Mouse (Mus musculus) heart, postnatal 0 days (tissue): ENCODE measurements around the gene Mroh3. TPM values are rescaled to one million over a fixed set of nuclear protein-coding genes. Genes with fewer than 3 reads are reported as not detected.

Source experiments
- ATAC-seq: fragments of 200-750 bp; cut with Nextera tagmentation; 2 replicates; pipeline ENCODE4 v1.8.0; 2017; ENCODE audit warnings: low read depth, moderate number of reproducible peaks, moderate library complexity; ENCODE audit not compliant: insufficient read depth
- DNase-seq: peaks from one replicate; pipeline ENCODE4 v3.0.0-alpha.2; 2016; ENCODE audit warnings: low spot score
- H3K27ac ChIP-seq: fragments of 300-500 bp; sonication (generic); 2 replicates; pipeline ENCODE4 v1.5.1; 2014; ENCODE audit warnings: low read depth, mild to moderate bottlenecking
- H3K27me3 ChIP-seq: fragments of 300-500 bp; sonication (generic); 2 replicates; pipeline ENCODE4 v1.6.1; 2014; ENCODE audit warnings: low read length, mixed read lengths; ENCODE audit not compliant: control insufficient read depth, insufficient read depth
- H3K36me3 ChIP-seq: fragments of 300-500 bp; sonication (generic); replicated peaks from 2 replicates; pipeline ENCODE4 v1.6.1; 2014; ENCODE audit warnings: low read length, mixed read lengths; ENCODE audit not compliant: control insufficient read depth, insufficient read depth
- H3K4me1 ChIP-seq: fragments of 300-500 bp; sonication (generic); 2 replicates; pipeline ENCODE4 v1.6.1; 2014; ENCODE audit warnings: antibody characterized with exemption; ENCODE audit not compliant: control insufficient read depth, insufficient read depth
- H3K4me2 ChIP-seq: fragments of 300-500 bp; sonication (generic); 2 replicates; pipeline ENCODE4 v1.6.1; 2014; ENCODE audit warnings: low read depth, mild to moderate bottlenecking, low read length, moderate library complexity
- H3K4me3 ChIP-seq: fragments of 300-500 bp; sonication (generic); 2 replicates; pipeline ENCODE4 v1.5.1; 2014; ENCODE audit warnings: low read depth, low read length
- H3K9ac ChIP-seq: fragments of 300-500 bp; sonication (generic); replicated peaks from 2 replicates; pipeline ENCODE4 v1.6.1; 2014; ENCODE audit warnings: low read depth, low read length, mixed read lengths
- H3K9me3 ChIP-seq: fragments of 300-500 bp; sonication (generic); replicated peaks from 2 replicates; pipeline ENCODE4 v1.6.1; 2016; ENCODE audit warnings: low read length; ENCODE audit not compliant: control insufficient read depth
- CTCF ChIP-seq: IDR thresholded peaks from 2 replicates; pipeline ENCODE4 v1.5.1; 2016; ENCODE audit warnings: antibody characterized with exemption, control low read depth, low read depth
- EP300 ChIP-seq: IDR thresholded peaks from 2 replicates; pipeline ENCODE4 v1.6.1; 2016; ENCODE audit warnings: antibody characterized with exemption, low read depth
- WGBS: fragments of 180-500 bp; shearing (Covaris S2); extraction: QIAGEN DNeasy Blood & Tissue Kit; methylation state at CpG from one replicate; pipeline ENCODE4 v1.1.7; 2014; 5-methylcytosine and 5-hydroxymethylcytosine counted together
- polyA plus RNA-seq: library from polyadenylated mRNA; unstranded; fragments of >200 nt; fragmentation: Nextera tagmentation; extraction: Ambion mirVana; gene quantifications from 2 replicates; pipeline ENCODE4 v1.2.1, GENCODE M21; 2015
- total RNA-seq: library from RNA; depleted of rRNA; stranded (reverse); fragments of >200 nt; gene quantifications from 2 replicates; pipeline ENCODE4 v1.2.3, GENCODE M21; 2014; ENCODE audit warnings: low replicate concordance

Mroh3 gene
- total and polyA plus RNA-seq, 2 experiments from 2014 or later: not detected

- Histone ChIP-seq H3K4me1 (no peaks in the 10 kb centered on the region), H3K9ac (no peak overlapping the region), H3K27me3 (no peaks in the 10 kb centered on the region), H3K9me3 (no peaks in the 10 kb centered on the region), H3K4me3 (no peak overlapping the region), H3K4me2 (no peak overlapping the region), H3K27ac (no peak overlapping the region), H3K36me3 (no peaks in the 10 kb centered on the region)
- WGBS: 69% methylated on average over 4 of the region's 5 CpGs
- DNase-seq (no peak), ATAC-seq (no peak)
- no peak for TF ChIP-seq EP300
- no peak for TF ChIP-seq CTCF
Observed at GRCm38 (mm10) chr1:136244469-136244868, 31.8 kb upstream of the Mroh3 start.

DNA sequence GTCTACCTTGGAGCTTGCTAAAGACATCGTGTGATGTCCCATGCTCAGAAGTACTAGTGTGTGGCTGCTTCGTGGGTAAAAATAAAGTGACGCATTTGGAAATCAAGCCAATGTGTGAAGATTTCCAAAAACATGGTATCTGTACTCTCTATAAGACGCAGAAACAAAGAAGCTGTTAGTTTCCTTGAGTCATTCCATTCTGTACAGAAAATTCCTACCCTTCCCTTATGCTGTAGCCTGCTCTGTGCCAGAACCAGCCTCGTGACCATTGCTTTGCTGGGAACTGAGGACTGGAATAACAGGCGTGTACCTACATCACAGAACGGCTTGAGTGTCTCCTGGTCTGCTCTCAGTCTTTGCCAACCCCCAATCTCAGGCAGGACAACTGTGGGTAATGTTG lies 29.2 kb upstream of the Mroh3 start:
- Histone ChIP-seq H3K27ac (no peak overlapping the region), H3K4me2 (no peak overlapping the region), H3K27me3 (no peaks in the 10 kb centered on the region), H3K36me3 (no peaks in the 10 kb centered on the region), H3K9ac (no peak overlapping the region), H3K4me3 (no peak overlapping the region), H3K9me3 (no peaks in the 10 kb centered on the region), H3K4me1 (no peaks in the 10 kb centered on the region)
- TF ChIP-seq EP300 (no peak), CTCF (no peak)
- ATAC-seq: no peak
- WGBS: 75% methylated on average over 7 of the region's 7 CpGs
- no peak for DNase-seq

GRCm38 (mm10) chr1:136238495-136238894 lies 25.9 kb upstream of the Mroh3 start:
- TF ChIP-seq EP300 (no peak), CTCF (no peak)
- Histone ChIP-seq H3K9me3 (no peaks in the 10 kb centered on the region), H3K4me1 (peaks cover 12% of the 10 kb centered on the region), H3K27ac (no peak overlapping the region), H3K9ac (no peak overlapping the region), H3K4me3 (no peak overlapping the region), H3K36me3 (no peaks in the 10 kb centered on the region), H3K4me2 (no peak overlapping the region), H3K27me3 (peaks cover 22% of the 10 kb centered on the region)
- 73% methylated on average over 4 of the region's 4 CpGs for WGBS
- ATAC-seq: no peak
- DNase-seq: no peak

DNA sequence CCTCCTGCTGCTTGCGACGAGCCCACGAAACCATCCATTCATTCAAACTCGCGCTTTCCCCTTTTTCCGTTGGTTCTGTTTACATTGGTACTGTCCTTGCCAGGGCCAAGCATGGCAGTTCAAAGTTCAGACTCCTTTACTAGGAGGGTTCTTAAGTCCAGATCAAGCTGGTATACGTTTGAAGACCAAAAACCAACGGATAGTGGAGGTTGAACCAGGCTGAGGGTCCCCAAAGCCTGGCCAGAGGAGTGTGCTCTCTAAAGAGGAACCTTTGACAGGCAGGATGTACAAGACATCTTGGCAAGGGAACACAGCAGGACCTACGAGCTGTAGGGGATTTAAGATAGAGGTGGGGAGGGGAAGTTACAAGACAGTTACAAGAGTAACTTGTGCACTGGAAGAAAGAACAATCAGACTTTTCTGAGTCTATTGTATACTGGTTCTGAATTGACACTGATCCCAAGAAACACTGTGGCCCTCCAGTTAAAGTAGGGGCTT lies 22.0 kb upstream of the Mroh3 start:
- Histone ChIP-seq H3K4me1 (peaks cover 13% of the 10 kb centered on the region), H3K27ac (no peak overlapping the region), H3K9ac (no peak overlapping the region), H3K36me3 (no peaks in the 10 kb centered on the region), H3K9me3 (no peaks in the 10 kb centered on the region), H3K4me2 (peak overlapping the region; percentile 83), H3K4me3 (peak overlapping the region; percentile 54), H3K27me3 (peaks cover 56% of the 10 kb centered on the region)
- ATAC-seq (no peak), DNase-seq (no peak)
- TF ChIP-seq CTCF: peak; percentile 17; the same call in 1 of the 2 replicates
- no peak for TF ChIP-seq EP300
- 9% methylated on average over 9 of the region's 9 CpGs for WGBS

DNA sequence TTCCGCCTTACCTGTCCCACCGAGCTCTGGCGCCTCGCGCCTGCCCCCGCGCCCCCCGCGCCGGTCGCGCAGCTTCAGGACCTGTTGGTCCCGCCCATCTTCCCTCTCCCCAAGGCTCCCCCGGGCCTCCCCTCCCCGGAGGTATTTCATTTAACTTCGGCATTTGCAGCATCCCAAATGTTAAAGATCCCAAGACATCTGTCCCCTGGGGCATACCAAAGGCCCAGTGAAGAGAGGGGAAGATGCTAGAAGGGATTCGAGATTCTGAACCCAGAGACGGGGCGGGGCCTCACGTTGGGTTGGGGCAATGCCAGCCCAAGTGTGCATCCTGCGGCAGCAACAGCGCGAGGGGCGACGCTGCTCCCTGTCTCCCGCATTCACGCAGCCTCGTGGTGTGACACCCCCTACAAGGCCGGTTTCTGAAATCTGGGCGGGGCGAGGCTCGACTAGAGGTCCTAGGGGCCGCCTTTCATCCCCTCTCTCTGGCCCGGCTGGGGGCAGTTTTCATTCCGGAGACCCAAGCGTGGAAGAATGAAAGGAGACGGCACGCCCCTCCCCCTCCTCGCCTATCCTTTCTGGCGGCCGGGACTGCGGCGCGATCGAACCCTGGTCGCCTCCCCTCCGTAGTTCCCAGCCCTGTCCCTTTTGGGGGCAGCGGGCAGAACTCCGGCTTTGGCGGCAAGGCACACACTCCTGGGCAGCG lies 21.4 kb upstream of the Mroh3 start, which contains the start of gene Inava:
Gene Inava (minus strand): TSS at position 373 of the 703 bp plus-strand sequence.
- Histone ChIP-seq H3K36me3 (no peaks in the 10 kb centered on the region), H3K9ac (no peak within 1 kb of the TSS), H3K4me2 (peak within 1 kb of the TSS; percentile 83), H3K27ac (no peak within 1 kb of the TSS), H3K27me3 (peaks cover 62% of the 10 kb centered on the region), H3K9me3 (no peaks in the 10 kb centered on the region), H3K4me1 (peaks cover 13% of the 10 kb centered on the region), H3K4me3 (peak within 1 kb of the TSS; percentile 54)
- no peak for TF ChIP-seq CTCF
- ATAC-seq: peak; percentile 39; the same call in 1 of the 2 replicates
- DNase-seq: peak; percentile 10
- 2% methylated on average over 49 of the region's 51 CpGs for WGBS
